Mouse (Mus musculus) limb, embryonic 12.5 days (tissue): ENCODE data around the gene Cactin. TPM values are rescaled to one million over a fixed set of nuclear protein-coding genes. Genes with fewer than 3 reads are reported as not detected.

ENCODE experiments used
- ATAC-seq: fragments of 200-750 bp; cut with Nextera tagmentation; 2 replicates; pipeline ENCODE4 v1.8.0; 2017; ENCODE audit warnings: low read depth, moderate TSS enrichment; ENCODE audit not compliant: insufficient number of reproducible peaks, insufficient read depth, low FRiP score, low TSS enrichment
- H3K27ac ChIP-seq: fragments of 300-500 bp; sonication (generic); 2 replicates; pipeline ENCODE4 v1.5.1; 2016; ENCODE audit warnings: mild to moderate bottlenecking, moderate library complexity
- H3K27me3 ChIP-seq: fragments of 300-500 bp; sonication (generic); 2 replicates; pipeline ENCODE4 v1.6.1; 2016; ENCODE audit warnings: mild to moderate bottlenecking, moderate library complexity
- H3K36me3 ChIP-seq: fragments of 300-500 bp; sonication (generic); 2 replicates; pipeline ENCODE4 v1.6.1; 2016; ENCODE audit warnings: mild to moderate bottlenecking, moderate library complexity
- H3K4me1 ChIP-seq: fragments of 300-500 bp; sonication (generic); replicated peaks from 2 replicates; pipeline ENCODE4 v1.6.1; 2016
- H3K4me2 ChIP-seq: fragments of 300-500 bp; sonication (generic); 2 replicates; pipeline ENCODE4 v1.6.1; 2016; ENCODE audit warnings: mild to moderate bottlenecking, moderate library complexity
- H3K4me3 ChIP-seq: fragments of 300-500 bp; sonication (generic); replicated peaks from 2 replicates; pipeline ENCODE4 v1.5.1; 2016; ENCODE audit warnings: mild to moderate bottlenecking
- H3K9ac ChIP-seq: fragments of 300-500 bp; sonication (generic); replicated peaks from 2 replicates; pipeline ENCODE4 v1.6.1; 2016; ENCODE audit warnings: mild to moderate bottlenecking, moderate library complexity
- H3K9me3 ChIP-seq: fragments of 300-500 bp; sonication (generic); 2 replicates; pipeline ENCODE4 v1.6.1; 2016; ENCODE audit warnings: mild to moderate bottlenecking, moderate library complexity
- WGBS: fragments of 180-500 bp; shearing (Covaris S2); methylation state at CpG from one replicate; pipeline ENCODE4 v1.1.7; 2016; 5-methylcytosine and 5-hydroxymethylcytosine counted together
- microRNA-seq: library from miRNA; unstranded; fragments of <30 nt; microRNA quantifications from one replicate; pipeline ENCODE4, GENCODE M21; 2017
- polyA plus RNA-seq: library from polyadenylated mRNA; unstranded; fragments of >200 nt; fragmentation: Nextera tagmentation; extraction: Ambion mirVana; gene quantifications from 2 replicates; pipeline ENCODE4 v1.2.1, GENCODE M21; 2016

Cactin gene
- polyA plus RNA-seq, 1 experiment from 2014 or later = 57.7 TPM

- Histone ChIP-seq H3K9ac (no peak overlapping the region), H3K27ac (no peak overlapping the region), H3K27me3 (peaks cover 48% of the 10 kb centered on the region), H3K9me3 (no peaks in the 10 kb centered on the region), H3K4me3 (no peak overlapping the region), H3K36me3 (peaks cover 71% of the 10 kb centered on the region), H3K4me1 (peaks cover 22% of the 10 kb centered on the region), H3K4me2 (no peak overlapping the region)
- no peak for ATAC-seq
- 86% methylated on average over 6 of the region's 6 CpGs for WGBS
Measured at GRCm38 (mm10) chr10:81366477-81367206, 45.7 kb downstream of the Cactin start.

- Histone ChIP-seq H3K27ac (no peak overlapping the region), H3K9me3 (no peaks in the 10 kb centered on the region), H3K4me3 (no peak overlapping the region), H3K4me2 (no peak overlapping the region), H3K27me3 (peaks cover 43% of the 10 kb centered on the region), H3K36me3 (peaks cover 71% of the 10 kb centered on the region), H3K9ac (no peak overlapping the region), H3K4me1 (peaks cover 22% of the 10 kb centered on the region)
- no peak for ATAC-seq
- 82% methylated on average over 6 of the region's 6 CpGs for WGBS
Measured at GRCm38 (mm10) chr10:81367207-81367495, 46.2 kb downstream of the Cactin start.

- no peaks in the 10 kb centered on the region for H3K9me3 ChIP-seq
- no peak overlapping the region for H3K27ac ChIP-seq
- peaks cover 25% of the 10 kb centered on the region for H3K4me1 ChIP-seq
- H3K27me3 ChIP-seq = no peaks in the 10 kb centered on the region
- no peak overlapping the region for H3K4me3 ChIP-seq
- 91% methylated on average over 10 of the region's 10 CpGs for WGBS
- no peak overlapping the region for H3K4me2 ChIP-seq
- ATAC-seq = no peak
- H3K9ac ChIP-seq = no peak overlapping the region
- H3K36me3 ChIP-seq = peaks cover 61% of the 10 kb centered on the region
Measured at GRCm38 (mm10) chr10:81375322-81375721, 54.4 kb downstream of the Cactin start.

Small RNAs within 50 kb of the gene (microRNA-seq; reads per million reads assigned to microRNA genes)
- gene Mir3057 = 8.8 reads per million, percentile 23 among the genes with 10 or more reads in this experiment

Other genes with a start within 250 kb of the Cactin start
- 0.45 and 0.61 TPM in 2 replicates for gene Creb3l3, start 222.2 kb upstream of the Cactin start, polyA plus RNA-seq
- gene Map2k2, start 215.2 kb upstream of the Cactin start, polyA plus RNA-seq = 220 and 229 TPM in 2 replicates
- 19.0 and 19.7 TPM in 2 replicates for gene Zbtb7a, start 185.9 kb upstream of the Cactin start, polyA plus RNA-seq
- 57.7 and 62.1 TPM in 2 replicates for gene Pias4, start 153.2 kb upstream of the Cactin start, polyA plus RNA-seq
- gene Eef2, start 144.5 kb upstream of the Cactin start, polyA plus RNA-seq = 524 and 544 TPM in 2 replicates
- gene Dapk3, start 138.1 kb upstream of the Cactin start, polyA plus RNA-seq = 64.2 and 65.7 TPM in 2 replicates
- gene 4930442H23Rik, start 137.3 kb upstream of the Cactin start, polyA plus RNA-seq = not detected in 2 replicates
- gene Nmrk2, start 119.1 kb upstream of the Cactin start, polyA plus RNA-seq = not detected in 2 replicates
- 0.38 and 0.43 TPM in 2 replicates for gene Atcay, start 90.3 kb upstream of the Cactin start, polyA plus RNA-seq
- gene Zfr2, start 87.9 kb upstream of the Cactin start, polyA plus RNA-seq = 9.9 and 12.1 TPM in 2 replicates
- gene Matk, start 68.2 kb upstream of the Cactin start, polyA plus RNA-seq = 4.2 and 4.9 TPM in 2 replicates
- gene Mrpl54, start 54.2 kb upstream of the Cactin start, polyA plus RNA-seq = 207 and 217 TPM in 2 replicates
- gene Apba3, start 54.1 kb upstream of the Cactin start, polyA plus RNA-seq = 48.8 and 53.1 TPM in 2 replicates
- 3.2 and 3.6 TPM in 2 replicates for gene Tjp3, start 29.5 kb upstream of the Cactin start, polyA plus RNA-seq
- 63.9 and 68.5 TPM in 2 replicates for gene Pip5k1c, start 28.1 kb upstream of the Cactin start, polyA plus RNA-seq
- gene Tbxa2r, start 7.6 kb downstream of the Cactin start, polyA plus RNA-seq = 2.2 and 2.6 TPM in 2 replicates
- gene Gipc3, start 22.2 kb downstream of the Cactin start, polyA plus RNA-seq = 0.05 TPM in 1 of 2 replicates, not detected in the other
- gene Hmg20b, start 29.4 kb downstream of the Cactin start, polyA plus RNA-seq = 122 TPM in 2 replicates
- gene Mfsd12, start 36.4 kb downstream of the Cactin start, polyA plus RNA-seq = 12.5 and 13.3 TPM in 2 replicates
- gene 4930404N11Rik, start 44.7 kb downstream of the Cactin start, polyA plus RNA-seq = 0.76 and 0.79 TPM in 2 replicates
- gene Fzr1, start 57.4 kb downstream of the Cactin start, polyA plus RNA-seq = 136 and 137 TPM in 2 replicates
- 71.9 and 74.6 TPM in 2 replicates for gene Dohh, start 63.3 kb downstream of the Cactin start, polyA plus RNA-seq
- 3.3 and 3.8 TPM in 2 replicates for gene Gm48551, start 63.4 kb downstream of the Cactin start, polyA plus RNA-seq
- 1.1 and 3.1 TPM in 2 replicates for gene Gm48552, start 67.9 kb downstream of the Cactin start, polyA plus RNA-seq
- gene Smim24, start 71.9 kb downstream of the Cactin start, polyA plus RNA-seq = 2.9 and 3.0 TPM in 2 replicates
- gene Nfic, start 134.5 kb downstream of the Cactin start, polyA plus RNA-seq = 30.8 and 31.1 TPM in 2 replicates
- gene Celf5, start 161.6 kb downstream of the Cactin start, polyA plus RNA-seq = 0.70 and 0.93 TPM in 2 replicates
- 84.3 and 86.9 TPM in 2 replicates for gene Ncln, start 175.3 kb downstream of the Cactin start, polyA plus RNA-seq
- 0.28 and 0.53 TPM in 2 replicates for gene S1pr4, start 179.0 kb downstream of the Cactin start, polyA plus RNA-seq
- 1.2 and 1.4 TPM in 2 replicates for gene Gna15, start 203.1 kb downstream of the Cactin start, polyA plus RNA-seq
- gene Gna11, start 224.1 kb downstream of the Cactin start, polyA plus RNA-seq = 82.9 and 86.1 TPM in 2 replicates
- 453 and 478 TPM in 2 replicates for gene Aes, start 238.4 kb downstream of the Cactin start, polyA plus RNA-seq